Mouse (Mus musculus) cerebellum, adult 2 months (tissue): ENCODE measurements at regions not wholly inside any gene's neighbourhood (a gene's known extent, or its start where the extent isn't known, plus 50 kb on each side); places are given as distances from the start of the nearest gene placed in this dataset.

Source experiments
- DNase-seq, 2 experiments: peaks; one replicate each; pipeline ENCODE4 v3.0.0; 2021
- H3K27ac ChIP-seq: fragments of 200-500 bp; 2 replicates; pipeline ENCODE4 v1.5.1; 2012; ENCODE audit warnings: low read length, control low read depth, inconsistent platforms; ENCODE audit not compliant: insufficient read depth
- H3K27me3 ChIP-seq: fragments of 200-500 bp; 2 replicates; pipeline ENCODE4 v1.6.1; 2012; ENCODE audit warnings: inconsistent platforms, mild to moderate bottlenecking, low read length, moderate library complexity; ENCODE audit not compliant: control insufficient read depth, insufficient read depth
- H3K4me1 ChIP-seq: fragments of 200-500 bp; 2 replicates; pipeline ENCODE4 v1.6.1; 2011; ENCODE audit warnings: low read length; ENCODE audit not compliant: control insufficient read depth, insufficient read depth
- H3K4me3 ChIP-seq: fragments of 200-500 bp; replicated peaks from 2 replicates; pipeline ENCODE3; 2011; ENCODE audit warnings: mild to moderate bottlenecking, low read depth, low read length, control low read depth; ENCODE audit not compliant: insufficient read depth
- CTCF ChIP-seq: fragments of 200-500 bp; IDR thresholded peaks from 2 replicates; pipeline ENCODE4 v1.5.1; 2011; ENCODE audit warnings: low read depth, mild to moderate bottlenecking, control low read depth, low read length, moderate library complexity, borderline replicate concordance; ENCODE audit not compliant: insufficient read depth
- POLR2A ChIP-seq: fragments of 200-500 bp; IDR thresholded peaks from 2 replicates; pipeline ENCODE4 v1.6.1; 2011; ENCODE audit warnings: low read length, control low read depth, borderline replicate concordance; ENCODE audit not compliant: insufficient read depth
- WGBS: fragments of 180-500 bp; shearing (Covaris S2); methylation state at CpG from one replicate; pipeline ENCODE4 v1.1.7; 2018; 5-methylcytosine and 5-hydroxymethylcytosine counted together

DNA sequence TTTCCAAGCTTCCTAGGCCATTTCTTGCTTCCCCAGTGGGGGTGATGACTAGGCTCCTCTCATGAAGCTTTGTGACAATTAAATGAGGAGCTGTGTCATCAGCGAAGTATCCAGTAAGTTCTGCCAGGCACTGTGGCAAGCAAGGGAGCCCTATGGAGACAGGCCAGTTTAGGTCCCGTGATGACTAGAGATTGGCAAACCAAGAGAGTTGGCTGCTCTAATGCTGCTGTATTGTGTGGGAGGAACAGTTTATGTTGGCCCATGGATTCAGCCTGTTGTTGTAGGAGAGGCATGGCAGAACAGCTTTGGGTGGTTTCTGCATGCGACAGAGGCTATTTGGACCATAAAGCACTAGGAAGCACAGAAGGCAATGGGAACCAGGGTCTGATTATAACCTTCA is 86.4 kb upstream of the Zfp618 start:
- Histone ChIP-seq H3K4me1 (peaks cover 2% of the 10 kb centered on the region; the same call in 1 of the 2 replicates), H3K27ac (no peak overlapping the region), H3K27me3 (no peaks in the 10 kb centered on the region), H3K4me3 (no peak overlapping the region)
- no peak for DNase-seq
- TF ChIP-seq POLR2A, result no peak
- TF ChIP-seq CTCF, result no peak
- 20% methylated on average over 3 of the region's 3 CpGs for WGBS

DNA sequence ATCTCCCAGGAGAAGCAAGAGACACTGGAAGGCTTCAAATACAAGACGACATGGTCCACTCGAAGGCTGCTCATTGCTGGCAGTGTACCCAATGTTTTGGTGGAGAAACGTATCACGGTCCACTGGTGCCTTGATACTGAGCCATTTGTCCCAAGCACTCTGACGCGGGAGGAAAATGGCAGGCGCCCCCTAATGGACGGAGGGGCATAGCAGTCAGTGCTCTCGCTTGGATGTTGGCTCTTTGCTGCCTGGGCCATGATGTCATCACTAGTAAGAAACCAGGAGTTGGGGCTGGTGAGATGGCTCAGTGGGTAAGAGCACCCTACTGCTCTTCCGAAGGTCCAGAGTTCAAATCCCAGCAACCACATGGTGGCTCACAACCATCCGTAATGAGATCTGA is 83.5 kb upstream of the Zfp618 start:
- no peak for TF ChIP-seq CTCF
- no peak for TF ChIP-seq POLR2A
- 69% methylated on average over 11 of the region's 11 CpGs for WGBS

DNA sequence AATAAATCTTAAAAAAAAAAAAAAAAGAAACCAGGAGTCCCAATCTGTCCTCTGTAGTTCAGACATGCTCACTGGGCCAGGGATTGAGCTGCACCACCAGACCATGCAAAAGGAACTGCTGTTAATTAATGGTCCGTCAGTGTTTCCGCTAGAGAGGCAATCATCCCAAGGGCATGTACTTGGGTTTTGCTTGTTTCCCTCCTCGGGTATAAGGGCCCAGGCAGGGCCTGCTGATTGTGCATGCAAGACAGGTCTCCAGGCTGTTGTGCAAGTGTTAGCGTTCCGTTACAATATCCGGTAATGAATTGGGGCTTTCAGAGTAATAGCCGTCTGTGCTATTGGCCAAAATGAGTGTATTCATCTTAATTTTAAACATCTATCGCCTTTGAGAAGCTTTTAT is 83.1 kb upstream of the Zfp618 start:
- TF ChIP-seq CTCF, result no peak
- no peak for TF ChIP-seq POLR2A
- DNase-seq, result no peak
- WGBS, result 79% methylated on average over 8 of the region's 8 CpGs
- Histone ChIP-seq H3K27ac (no peak overlapping the region), H3K27me3 (no peaks in the 10 kb centered on the region), H3K4me1 (peaks cover 2% of the 10 kb centered on the region; the same call in 1 of the 2 replicates), H3K4me3 (no peak overlapping the region)

More for the DNA sequence above, 83.5 kb upstream of the Zfp618 start:
- DNase-seq, result no peak
- no peaks in the 10 kb centered on the region for H3K27me3 ChIP-seq
- peaks cover 2% of the 10 kb centered on the region; the same call in 1 of the 2 replicates for H3K4me1 ChIP-seq
- H3K4me3 ChIP-seq, result no peak overlapping the region
- no peak overlapping the region for H3K27ac ChIP-seq

DNA sequence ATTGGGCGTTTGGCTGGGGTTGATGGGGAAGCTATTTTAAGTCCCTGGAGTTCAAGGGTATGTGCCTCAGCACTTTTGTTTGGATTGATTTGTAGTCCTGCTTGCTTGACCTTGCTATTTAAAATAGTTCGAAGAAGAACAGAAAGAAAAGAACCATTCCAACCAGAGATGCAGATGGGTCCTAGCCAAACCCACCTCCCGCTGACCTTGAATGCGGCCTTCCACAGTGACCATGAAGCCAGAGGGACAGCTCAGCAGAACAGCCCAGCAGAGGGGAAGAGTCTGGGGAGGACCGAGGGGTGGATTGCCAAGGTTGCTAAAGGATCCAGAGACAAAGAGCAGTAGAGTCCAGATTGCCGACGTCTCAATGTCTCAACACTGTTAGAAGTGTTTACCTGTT is 76.6 kb upstream of the Zfp618 start:
- Histone ChIP-seq H3K27me3 (no peaks in the 10 kb centered on the region), H3K27ac (no peak overlapping the region), H3K4me1 (no peaks in the 10 kb centered on the region; the same call in 1 of the 2 replicates), H3K4me3 (no peak overlapping the region)
- WGBS, result 81% methylated on average over 7 of the region's 7 CpGs
- DNase-seq, result no peak
- TF ChIP-seq POLR2A (no peak), CTCF (no peak)

DNA sequence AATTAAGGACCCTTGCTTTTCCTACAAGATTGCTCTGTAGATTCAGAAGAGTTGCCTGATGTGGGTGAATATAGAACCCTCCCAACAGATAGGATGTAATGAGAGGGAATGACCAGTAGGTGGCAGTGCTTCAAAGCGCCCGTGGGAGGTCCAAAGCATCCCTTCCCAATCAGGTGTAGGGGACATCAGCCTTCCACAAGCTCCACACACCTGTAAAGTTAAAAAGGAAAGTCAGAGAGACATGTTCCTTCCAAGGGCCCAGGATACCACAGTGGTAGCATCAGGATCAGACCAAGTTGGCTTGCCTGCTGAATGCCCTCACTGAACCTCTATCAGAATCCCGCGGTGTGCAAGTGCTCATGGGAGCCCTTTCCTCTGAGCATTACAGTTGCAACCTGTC is 75.7 kb upstream of the Zfp618 start:
- Histone ChIP-seq H3K4me1 (no peaks in the 10 kb centered on the region; the same call in 1 of the 2 replicates), H3K4me3 (no peak overlapping the region), H3K27ac (no peak overlapping the region), H3K27me3 (no peaks in the 10 kb centered on the region)
- TF ChIP-seq POLR2A, result no peak
- TF ChIP-seq CTCF, result peak; percentile 77
- WGBS, result 48% methylated on average over 4 of the region's 4 CpGs
- DNase-seq, result peak; percentile 10 to 21

DNA sequence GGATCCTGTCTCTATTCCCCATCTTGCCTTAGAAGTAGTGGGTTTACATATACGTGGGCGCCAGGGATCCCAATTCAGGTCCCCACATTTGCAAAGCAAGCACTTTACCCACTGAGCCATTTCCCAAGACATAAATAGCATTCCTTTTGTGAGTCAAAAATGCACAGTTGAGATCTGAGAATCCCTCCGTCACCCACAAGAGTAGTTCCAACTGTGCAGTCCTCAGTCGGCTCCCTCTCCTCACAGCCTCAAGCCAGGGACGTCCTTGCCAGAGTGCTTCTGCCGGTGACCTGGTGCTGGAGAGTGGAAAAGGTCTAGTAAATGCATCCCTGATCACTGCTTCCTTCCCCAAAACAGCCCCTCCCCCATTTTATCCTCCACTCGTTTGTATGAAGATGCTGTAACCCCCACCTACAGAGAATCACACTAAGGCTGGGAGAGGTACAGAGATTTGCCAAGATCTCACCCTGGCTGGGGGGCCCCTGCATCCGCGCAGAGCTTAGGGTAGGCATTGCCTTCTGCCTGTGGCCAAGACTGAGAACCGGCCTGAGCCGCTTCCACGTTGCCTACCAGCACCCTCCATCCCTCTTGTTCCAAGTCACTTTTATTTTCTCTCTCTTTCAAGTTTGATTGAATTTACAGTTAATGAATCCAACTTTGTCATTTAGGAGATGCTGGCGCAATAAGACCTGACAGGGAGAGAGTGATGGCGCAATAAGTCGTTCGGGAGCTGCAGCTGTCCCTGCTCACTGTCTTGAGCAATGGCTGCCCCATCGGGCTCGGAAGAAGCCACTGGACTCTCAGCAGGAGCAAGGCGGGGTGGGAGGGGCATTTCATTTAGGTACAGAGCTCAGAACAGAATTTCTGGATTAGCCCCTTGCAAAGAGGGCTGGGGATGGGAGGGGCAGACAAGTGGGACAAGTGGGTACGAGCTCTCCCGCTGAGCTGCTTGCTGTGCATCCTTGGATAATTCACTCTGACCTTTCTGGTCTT is 74.5 kb upstream of the Zfp618 start:
- DNase-seq, result no peak
- Histone ChIP-seq H3K4me1 (no peaks in the 10 kb centered on the region), H3K4me3 (no peak overlapping the region), H3K27me3 (no peaks in the 10 kb centered on the region), H3K27ac (no peak overlapping the region)
- WGBS, result 39% methylated on average over 21 of the region's 21 CpGs
- no peak for TF ChIP-seq POLR2A
- no peak for TF ChIP-seq CTCF

DNA sequence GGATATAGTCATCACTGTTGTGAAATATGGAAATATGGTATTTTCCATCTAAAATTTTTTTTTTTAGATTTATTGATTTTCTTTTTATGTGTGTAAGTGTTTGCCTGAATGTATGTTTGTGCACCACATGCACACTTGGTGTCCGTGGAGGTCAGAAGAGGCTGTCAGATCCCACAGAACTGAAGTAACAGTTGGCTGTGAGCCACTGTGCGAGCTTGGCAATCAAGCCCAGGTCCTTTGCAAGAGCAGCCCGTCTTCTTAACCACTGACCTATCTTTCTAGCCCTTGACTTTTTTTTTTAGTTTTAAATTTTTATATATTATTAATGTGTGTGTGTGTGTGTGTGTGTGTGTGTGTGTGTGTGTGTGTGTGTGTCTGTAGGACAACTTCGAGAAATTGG is 52.5 kb upstream of the Zfp618 start:
- no peak for TF ChIP-seq CTCF
- no peak for TF ChIP-seq POLR2A
- no peak for DNase-seq
- no peak overlapping the region for H3K4me3 ChIP-seq
- no peak overlapping the region for H3K27ac ChIP-seq
- H3K27me3 ChIP-seq, result no peaks in the 10 kb centered on the region
- no peaks in the 10 kb centered on the region for H3K4me1 ChIP-seq
- WGBS, result 30% methylated on average over 4 of the region's 4 CpGs
